Mouse (Mus musculus) bone marrow, adult 2 months (tissue): Measurements from ENCODE around the gene Gm19426. TPM values are rescaled to one million over a fixed set of nuclear protein-coding genes. Genes with fewer than 3 reads are reported as not detected.

Experiments used
- H3K27ac ChIP-seq: fragments of 200-500 bp; 2 replicates; pipeline ENCODE4 v1.5.1; 2012; ENCODE audit warnings: low read depth, mild to moderate bottlenecking, control low read depth, inconsistent platforms, low read length; ENCODE audit not compliant: control insufficient read depth, poor library complexity, insufficient read depth
- H3K4me1 ChIP-seq: fragments of 200-500 bp; 2 replicates; pipeline ENCODE4 v1.6.1; 2011; ENCODE audit warnings: low read length; ENCODE audit not compliant: control insufficient read depth, insufficient read depth
- H3K4me3 ChIP-seq: fragments of 200-500 bp; replicated peaks from 2 replicates; pipeline ENCODE3; 2011; ENCODE audit warnings: mild to moderate bottlenecking, low read depth, low read length, control low read depth; ENCODE audit not compliant: control insufficient read depth
- CTCF ChIP-seq: fragments of 200-500 bp; IDR thresholded peaks from 2 replicates; pipeline ENCODE4 v1.5.1; 2011; ENCODE audit warnings: low read length, control low read depth; ENCODE audit not compliant: control insufficient read depth, insufficient read depth
- POLR2A ChIP-seq: fragments of 200-500 bp; IDR thresholded peaks from 2 replicates; pipeline ENCODE4 v1.6.1; 2011; ENCODE audit warnings: low read depth, mild to moderate bottlenecking, control low read depth, low read length, borderline replicate concordance; ENCODE audit not compliant: control insufficient read depth
- WGBS: fragments of 180-500 bp; shearing (Covaris S2); methylation state at CpG from one replicate; pipeline ENCODE4 v1.1.7; 2018; 5-methylcytosine and 5-hydroxymethylcytosine counted together
- polyA plus RNA-seq: library from polyadenylated mRNA; stranded (reverse); fragments of >200 nt; gene quantifications from 2 replicates; pipeline ENCODE4 v1.2.4, GENCODE M21; 2011; ENCODE audit warnings: low replicate concordance; ENCODE audit not compliant: missing spikeins, insufficient read depth, insufficient read length

Gene Gm19426
- polyA plus RNA-seq, 1 experiment = not detected

- H3K27ac ChIP-seq = no peak overlapping the region
- no peak for TF ChIP-seq CTCF
- no peak for TF ChIP-seq POLR2A
- no peaks in the 10 kb centered on the region for H3K4me1 ChIP-seq
- WGBS = 78% methylated on average over 1 of the region's 1 CpGs
- no peak overlapping the region for H3K4me3 ChIP-seq
Measured at GRCm38 (mm10) chr2:84707523-84707922, 35.9 kb downstream of the Gm19426 start.

DNA sequence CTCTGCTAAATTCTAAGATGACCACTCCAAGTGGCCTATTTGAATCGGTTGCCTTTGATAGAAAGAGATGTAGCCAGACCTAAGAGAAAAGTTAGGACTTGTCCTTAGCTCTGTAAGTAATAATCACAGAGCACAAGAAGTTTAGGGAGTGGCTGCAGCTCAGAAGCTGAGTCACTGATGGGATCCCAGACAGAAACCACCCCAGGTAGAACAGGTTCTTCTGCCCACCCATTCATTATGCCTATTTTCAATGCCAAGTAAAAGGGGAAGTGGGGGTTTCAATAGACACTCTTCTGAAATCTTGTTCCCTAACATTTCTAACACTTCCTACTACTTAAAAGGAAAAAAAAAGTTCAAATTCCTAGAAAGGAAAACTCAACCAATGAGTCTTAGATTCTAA, 38.2 kb downstream of the Gm19426 start:
- WGBS = 77% methylated on average over 1 of the region's 1 CpGs
- Histone ChIP-seq H3K4me1 (no peaks in the 10 kb centered on the region), H3K27ac (no peak overlapping the region), H3K4me3 (no peak overlapping the region)
- TF ChIP-seq POLR2A (no peak), CTCF (no peak)

GRCm38 (mm10) chr2:84704329-84704728, 39.1 kb downstream of the Gm19426 start:
- Histone ChIP-seq H3K4me1 (no peaks in the 10 kb centered on the region), H3K4me3 (no peak overlapping the region), H3K27ac (no peak overlapping the region)
- 84% methylated on average over 5 of the region's 5 CpGs for WGBS
- TF ChIP-seq CTCF (no peak), POLR2A (no peak)

DNA sequence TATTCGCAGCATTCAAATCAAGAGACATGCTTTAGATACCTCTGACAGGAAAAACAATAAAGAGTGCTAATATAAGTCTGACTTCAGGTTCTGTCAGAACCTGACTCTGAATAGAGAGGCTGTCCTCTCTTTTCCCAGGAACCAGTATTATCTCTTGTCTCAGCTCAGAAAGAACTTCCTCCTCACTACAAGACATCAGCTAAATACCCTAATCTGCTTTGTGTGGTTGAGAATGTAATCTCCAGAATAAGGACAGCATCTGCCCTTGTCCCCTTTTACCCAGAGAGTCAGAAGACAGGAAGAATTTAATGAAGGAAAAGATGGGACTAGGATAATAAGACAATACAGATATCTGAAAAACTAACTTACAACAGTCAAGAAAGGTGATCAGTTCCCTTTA, 40.0 kb downstream of the Gm19426 start:
- H3K4me3 ChIP-seq = no peak overlapping the region
- H3K4me1 ChIP-seq = no peaks in the 10 kb centered on the region
- WGBS = 85% methylated on average over 1 of the region's 1 CpGs
- H3K27ac ChIP-seq = no peak overlapping the region
- TF ChIP-seq POLR2A (no peak), CTCF (no peak)

DNA sequence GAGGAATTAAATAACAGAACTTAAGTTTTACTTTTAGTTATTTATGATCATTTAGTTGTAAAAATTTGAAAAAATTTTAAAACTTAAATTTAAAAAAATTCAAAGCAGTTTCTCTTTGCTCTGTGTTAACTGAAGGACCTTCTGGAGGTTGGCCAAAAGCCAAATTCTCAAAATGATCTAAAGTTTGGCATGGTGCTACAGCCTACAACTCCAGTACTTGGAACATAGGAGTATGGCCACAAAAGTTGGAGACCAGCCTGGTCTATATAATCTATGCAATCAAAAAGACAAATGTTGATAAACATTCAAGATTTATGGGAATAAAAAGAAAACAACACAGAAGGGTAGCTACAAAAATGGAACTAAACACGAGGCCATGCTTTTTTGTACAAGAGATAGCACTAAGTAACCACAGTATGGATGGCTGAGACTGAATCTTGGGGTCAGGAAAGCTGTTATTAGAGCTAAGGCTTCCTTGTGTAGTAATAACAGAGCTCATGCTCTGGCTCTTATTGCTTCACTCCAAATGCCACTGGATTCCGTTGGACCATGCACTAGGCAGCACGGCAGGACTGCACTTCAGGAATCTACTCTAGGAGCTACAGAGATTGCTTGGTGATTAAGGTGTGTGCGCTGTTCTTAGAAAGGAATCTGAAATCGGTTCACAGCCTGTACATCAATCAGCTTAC, 48.3 kb downstream of the Gm19426 start:
- H3K4me3 ChIP-seq = no peak overlapping the region
- TF ChIP-seq POLR2A (no peak), CTCF (no peak)
- no peaks in the 10 kb centered on the region for H3K4me1 ChIP-seq
- 91% methylated on average over 5 of the region's 5 CpGs for whole genome bisulfite sequencing
- no peak overlapping the region for H3K27ac ChIP-seq

Other genes starting within 250 kb of the Gm19426 start
- 11.0 and 25.2 TPM in 2 replicates for gene Ctnnd1, start 92.9 kb downstream of the Gm19426 start, polyA plus RNA-seq
- gene Btbd18, start 84.6 kb downstream of the Gm19426 start, polyA plus RNA-seq = 0.50 TPM in 1 of 2 replicates, not detected in the other
- 46.2 and 93.3 TPM in 2 replicates for gene Selenoh, start 72.9 kb downstream of the Gm19426 start, polyA plus RNA-seq
- not detected in 2 replicates for gene Gm28635, start 65.6 kb downstream of the Gm19426 start, polyA plus RNA-seq
- gene Med19, start 65.3 kb downstream of the Gm19426 start, polyA plus RNA-seq = 20.4 and 23.6 TPM in 2 replicates
- gene Tmx2, start 64.5 kb downstream of the Gm19426 start, polyA plus RNA-seq = 23.5 and 35.9 TPM in 2 replicates
- 10.8 and 14.6 TPM in 2 replicates for gene Zdhhc5, start 28.5 kb downstream of the Gm19426 start, polyA plus RNA-seq
- gene Clp1, start 16.3 kb downstream of the Gm19426 start, polyA plus RNA-seq = 17.4 and 25.1 TPM in 2 replicates
- gene Ypel4, start 9.6 kb downstream of the Gm19426 start, polyA plus RNA-seq = 172 and 242 TPM in 2 replicates
- gene Serping1, start 31.8 kb upstream of the Gm19426 start, polyA plus RNA-seq = 29.0 and 29.7 TPM in 2 replicates
- 140 and 409 TPM in 2 replicates for gene Ube2l6, start 55.2 kb upstream of the Gm19426 start, polyA plus RNA-seq
- 0.85 TPM in 1 of 2 replicates, not detected in the other for gene Smtnl1, start 79.0 kb upstream of the Gm19426 start, polyA plus RNA-seq
- gene Timm10, start 83.3 kb upstream of the Gm19426 start, polyA plus RNA-seq = 21.8 and 33.8 TPM in 2 replicates
- 142 and 195 TPM in 2 replicates for gene Slc43a1, start 95.2 kb upstream of the Gm19426 start, polyA plus RNA-seq
- gene Rtn4rl2, start 143.1 kb upstream of the Gm19426 start, polyA plus RNA-seq = not detected in 2 replicates
- gene Slc43a3, start 192.9 kb upstream of the Gm19426 start, polyA plus RNA-seq = 80.0 and 90.6 TPM in 2 replicates
- 248 and 464 TPM in 2 replicates for gene Prg2, start 236.8 kb upstream of the Gm19426 start, polyA plus RNA-seq
- 10.6 and 22.8 TPM in 2 replicates for gene Prg3, start 244.6 kb upstream of the Gm19426 start, polyA plus RNA-seq